Mouse (Mus musculus) layer of hippocampus, adult 8-10 months (tissue): ENCODE measurements around the gene Siah1a. TPM values are rescaled to one million over a fixed set of nuclear protein-coding genes. Genes with fewer than 3 reads are reported as not detected.

Source experiments
- DNase-seq, 2 experiments: peaks; one replicate each; pipeline ENCODE4 v3.0.0; 2022; ENCODE audit warnings: low spot score in 2 of 2
- total RNA-seq, 4 experiments: library from RNA; stranded (reverse); gene quantifications; 2 replicates each; pipeline ENCODE4 v1.2.4; 2022

Gene Siah1a
- total RNA-seq, 4 experiments from 2014 or later: 29.2 to 34.0 (median 32.7) TPM

DNA sequence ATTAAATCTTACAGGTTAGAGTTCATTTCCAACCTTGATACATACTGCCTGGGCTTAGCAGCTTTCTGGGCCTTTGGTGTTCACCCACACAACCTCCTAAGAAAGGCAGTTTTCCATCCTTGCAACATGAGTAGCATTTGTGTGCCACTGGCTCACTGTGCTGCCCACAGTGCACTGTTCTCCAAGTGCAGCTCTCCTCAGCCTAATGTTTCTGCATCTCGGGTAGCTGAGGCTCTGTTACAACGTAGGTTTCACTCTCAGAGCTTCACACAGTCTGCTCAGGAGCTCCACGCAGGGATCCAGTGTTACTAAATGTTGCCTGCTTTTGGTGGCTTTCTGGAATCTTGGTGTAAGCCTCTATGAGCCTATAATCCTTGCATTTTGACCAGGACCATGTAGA is 40.4 kb downstream of the Siah1a start:
- DNase-seq: no peak

DNA sequence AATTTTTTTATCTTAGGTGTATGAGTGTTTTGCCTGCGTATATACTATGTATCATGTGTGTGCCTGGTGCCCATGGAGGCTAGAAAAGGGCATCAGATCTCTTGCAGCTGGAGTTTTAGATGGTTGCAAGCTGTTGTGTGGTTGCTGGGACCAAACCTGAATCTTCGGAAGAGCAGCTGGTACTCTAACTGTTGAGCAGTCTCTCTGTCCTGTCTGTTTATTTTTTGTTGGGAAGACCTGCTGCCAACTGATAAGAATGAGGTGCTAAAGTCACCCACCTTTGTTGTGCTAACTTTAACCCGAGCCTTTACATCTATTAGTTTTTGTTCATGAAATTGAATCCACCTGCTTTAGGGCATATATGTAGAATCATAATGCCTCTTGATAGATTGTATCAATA is 43.3 kb downstream of the Siah1a start:
- DNase-seq: no peak

DNA sequence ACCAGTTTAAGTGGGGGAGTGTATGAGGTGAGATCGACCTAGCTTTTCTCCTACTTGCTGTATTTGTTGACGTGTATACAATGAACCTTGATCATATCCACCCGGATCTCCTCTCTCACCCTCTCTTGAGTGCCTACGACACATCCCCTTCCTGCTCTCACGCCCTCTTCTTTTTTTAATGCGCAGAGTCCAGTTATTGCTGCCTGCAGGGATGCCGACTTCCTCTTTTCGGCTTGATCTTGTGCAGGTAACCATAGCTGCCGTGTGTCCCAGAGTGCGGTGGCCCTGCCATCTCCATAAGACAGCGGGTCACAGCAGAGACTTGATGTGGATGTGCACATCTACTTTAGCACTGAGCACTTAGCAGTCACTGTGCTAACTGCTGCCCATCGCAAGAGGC is 46.3 kb downstream of the Siah1a start:
- no peak for DNase-seq

DNA sequence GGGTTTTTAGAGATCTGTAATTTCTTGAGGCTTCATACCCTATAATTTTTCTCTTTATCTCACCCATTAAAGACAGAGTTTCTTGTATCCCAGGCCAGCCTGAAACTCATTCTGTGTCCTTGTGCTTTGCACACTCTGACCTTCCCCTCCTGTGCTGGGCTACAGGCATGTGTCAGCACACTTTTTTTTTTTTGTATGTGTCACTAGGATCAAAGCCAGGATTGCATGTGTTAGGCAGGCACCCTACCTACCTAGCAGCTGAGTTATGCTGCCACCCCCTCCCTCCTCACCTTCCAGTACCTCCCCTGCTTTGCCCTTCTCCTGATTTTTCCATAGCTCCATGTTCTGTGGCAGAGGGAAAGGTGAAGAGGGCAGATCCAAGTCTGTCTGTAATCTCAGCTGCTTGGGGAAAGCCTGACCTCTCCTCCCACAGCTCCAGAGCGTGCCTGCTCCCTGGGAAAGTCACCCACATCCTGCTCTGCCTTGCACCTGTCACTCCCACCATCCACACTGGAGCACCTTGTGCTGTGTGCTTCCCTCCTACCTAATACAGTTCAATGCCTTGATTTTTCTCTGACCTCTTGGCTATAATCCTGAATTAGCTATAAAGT is 46.8 kb downstream of the Siah1a start:
- DNase-seq: no peak

DNA sequence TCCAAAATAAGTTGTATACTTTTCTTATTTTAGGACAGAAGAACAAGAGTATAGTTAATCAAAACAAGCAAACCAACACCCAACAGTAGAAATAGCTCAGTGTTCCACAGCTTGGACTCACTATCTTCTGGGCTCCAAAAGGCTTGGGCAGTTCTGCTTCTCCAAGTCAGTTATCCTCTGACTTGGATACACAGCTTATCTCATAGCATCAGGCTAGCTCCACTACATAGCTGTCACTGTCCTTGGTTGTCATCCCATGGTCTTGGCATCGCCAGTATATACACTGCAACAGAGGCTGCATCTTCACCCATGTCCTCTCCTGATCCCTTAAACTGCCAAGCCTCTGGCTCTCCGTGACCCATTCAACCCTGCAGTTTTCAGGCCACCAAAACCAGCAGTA is 50.0 kb downstream of the Siah1a start:
- DNase-seq: no peak

DNA sequence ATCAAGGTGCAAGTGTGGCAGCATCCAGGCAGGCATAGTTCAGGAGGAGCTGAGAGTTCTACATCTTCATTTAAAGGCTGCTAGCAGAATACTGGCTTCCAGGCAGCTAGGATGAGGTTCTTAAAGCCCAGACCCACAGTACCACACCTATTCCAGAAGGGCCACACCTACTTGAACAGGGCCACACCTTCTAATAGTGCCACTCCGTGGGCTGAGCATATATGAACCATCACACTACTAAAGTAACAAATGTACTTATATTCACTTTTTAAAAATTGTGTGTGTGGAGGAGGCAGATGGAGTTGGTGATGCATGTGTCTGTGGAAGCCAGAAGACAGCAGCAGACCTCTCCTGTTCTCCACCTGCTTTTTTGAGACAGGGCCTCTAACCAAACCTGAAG is 51.7 kb downstream of the Siah1a start:
- no peak for DNase-seq

DNA sequence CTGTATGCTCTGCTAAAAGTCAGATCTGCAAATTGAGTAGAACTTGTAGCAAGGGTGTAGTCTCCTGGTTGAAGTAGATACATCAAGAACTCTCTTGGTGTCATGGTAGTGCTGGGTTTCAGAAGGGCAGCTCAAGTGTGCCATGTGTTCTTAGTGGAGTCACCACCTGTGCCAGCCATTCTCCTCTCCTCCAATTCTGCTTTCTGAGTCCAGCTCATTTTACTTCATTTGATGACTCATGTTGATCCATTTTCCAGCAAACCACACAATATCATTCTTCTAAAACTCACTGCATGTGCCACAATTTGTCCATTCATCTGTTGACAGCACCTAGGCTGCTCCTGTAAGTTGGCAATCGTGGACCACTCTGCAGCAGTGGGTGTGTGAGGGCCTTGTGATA is 53.6 kb downstream of the Siah1a start:
- DNase-seq: no peak

DNA sequence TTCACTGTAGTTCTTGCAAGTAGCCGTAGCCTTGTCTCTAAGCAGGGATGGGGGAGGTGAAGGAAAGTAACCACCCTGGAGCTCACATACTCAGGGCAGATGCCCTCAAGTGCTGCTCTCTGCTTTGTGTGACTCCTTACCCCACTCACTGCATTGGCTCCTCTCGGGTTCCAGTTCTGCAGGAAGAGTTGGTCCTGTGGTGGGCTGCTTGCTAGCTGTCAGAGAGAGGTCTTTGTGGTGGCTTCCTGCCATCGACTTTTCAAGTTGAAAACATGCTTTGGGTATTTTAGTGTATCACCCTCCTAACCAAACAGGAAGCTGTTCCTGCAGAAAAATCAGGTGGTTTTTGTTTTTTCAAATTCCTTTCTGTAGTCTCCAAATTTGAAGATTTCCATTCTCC is 59.1 kb downstream of the Siah1a start:
- no peak for DNase-seq

Other genes with a start within 250 kb of the Siah1a start
- gene Abcc12, start 165.2 kb downstream of the Siah1a start, total RNA-seq: under 1 TPM; 0.31 to 0.59 (median 0.34) TPM
- gene Lonp2, start 121.9 kb downstream of the Siah1a start, total RNA-seq: 10 to 100 TPM; 79.2 to 87.2 (median 80.7) TPM
- 1 to 10 TPM; 1.7 to 3.0 (median 2.3) TPM for gene Gm10638, start 235 bp downstream of the Siah1a start, total RNA-seq
- gene N4bp1, start 139.3 kb upstream of the Siah1a start, total RNA-seq: 10 to 100 TPM; 36.7 to 46.5 (median 44.0) TPM